29 mouse cellular contexts compared by ENCODE assay signal in the genomic region with DNA sequence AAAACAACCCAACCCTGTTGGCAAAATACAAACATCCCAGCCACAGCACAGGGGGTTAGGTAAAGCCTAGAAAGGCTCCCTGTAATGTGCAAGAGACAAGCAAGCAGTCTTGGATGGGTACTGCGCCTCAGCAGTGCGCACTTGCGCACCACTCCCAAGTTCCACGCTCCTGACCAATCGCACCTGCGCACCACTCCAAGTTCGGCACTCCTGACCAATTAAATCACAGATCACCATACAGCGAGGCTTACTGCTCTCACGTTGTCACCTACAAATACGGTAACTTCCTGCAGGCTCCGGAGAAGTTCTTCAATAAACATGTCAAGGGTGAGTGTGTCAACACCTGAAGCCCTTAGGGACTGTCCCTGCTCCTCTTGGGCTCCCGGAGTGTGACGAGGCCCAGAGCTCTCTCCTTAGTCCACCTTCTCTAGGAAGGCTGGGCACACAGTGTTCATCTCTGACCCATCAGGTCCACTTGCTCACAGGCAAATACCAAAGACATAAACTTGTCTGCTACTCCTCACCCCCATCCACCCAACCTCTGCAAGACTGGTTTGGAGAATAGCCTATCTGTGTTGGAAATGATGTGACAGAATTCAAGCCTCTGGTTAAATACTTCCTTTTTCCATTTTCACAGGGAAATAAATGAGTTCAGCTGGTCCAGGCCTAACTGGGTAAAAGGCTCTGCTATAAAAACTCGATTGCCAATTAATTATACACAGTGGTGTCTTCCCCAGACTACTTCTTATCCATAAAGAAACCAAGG. TPM values are rescaled to one million over a fixed set of nuclear protein-coding genes. Genes with fewer than 3 reads are reported as not detected.
A peak's percentile ranks its signal among the peaks of the same experiment; 100 is the strongest.
DNase-seq lines count a peak whose midpoint lies in the region; ATAC-seq and TF ChIP-seq lines count a peak whose summit lies in the region.
"Had no signal": no experiment of that assay in that cellular context is flagged by ENCODE, and none has a peak within 500 bp of the region (broad histone marks: within the 10 kb centered on the region; RNA-seq: fewer than 3 reads in every experiment).

No protein-coding gene starts in this region.

- DNase-seq in heart, adult 2 months, result no peak
- DNase-seq in heart, postnatal 36 days, result no peak
- DNase-seq in liver, postnatal 0 days, result no peak
- DNase-seq in R1 (ENCODE audit: low read depth, low spot score), result peak; percentile 58
- DNase-seq in forebrain, embryonic 11.5 days (ENCODE audit: low spot score), result no peak
- DNase-seq: B cell, adult 2 months; forebrain, postnatal 0 days; gastrocnemius, postnatal 10 days; kidney, adult 18-20 months; kidney, postnatal 36 days; lung, embryonic 14.5 days; lung, postnatal 14 days; right cerebral cortex, adult 18-20 months; spleen, adult 18-20 months; thymus, postnatal 14 days had no signal

- WGBS in heart, adult 2 months, result 72% methylated on average over 14 of the region's 14 CpGs
- WGBS in liver, embryonic 15.5 days (ENCODE audit: insufficient replicate concordance), result 83% methylated on average over 14 of the region's 14 CpGs
- WGBS in liver, postnatal 0 days (ENCODE audit: insufficient replicate concordance), result 86% methylated on average over 14 of the region's 14 CpGs
- 90% methylated on average over 14 of the region's 14 CpGs for WGBS in forebrain, embryonic 11.5 days

- no peak overlapping the region for H3K4me2 ChIP-seq in liver, embryonic 15.5 days
- no peak overlapping the region for H3K4me2 ChIP-seq in liver, postnatal 0 days (ENCODE audit: low read depth, low read length)
- no peak overlapping the region for H3K4me2 ChIP-seq in forebrain, embryonic 11.5 days (ENCODE audit: low read depth, low read length, severe bottlenecking)
- H3K4me2 ChIP-seq: embryonic facial prominence, embryonic 13.5 days; forebrain, embryonic 12.5 days; hindbrain, embryonic 15.5 days; kidney, embryonic 15.5 days; limb, embryonic 12.5 days; lung, embryonic 14.5 days; midbrain, embryonic 11.5 days; neural tube, embryonic 12.5 days had no signal

- no peaks in the 10 kb centered on the region for H3K9me3 ChIP-seq in liver, embryonic 15.5 days (replicated peaks)
- no peaks in the 10 kb centered on the region for H3K9me3 ChIP-seq in liver, postnatal 0 days (ENCODE audit: low read length)
- H3K9me3 ChIP-seq in forebrain, embryonic 11.5 days (ENCODE audit: control insufficient read depth, low read length), result no peaks in the 10 kb centered on the region
- H3K9me3 ChIP-seq: embryonic facial prominence, embryonic 13.5 days; forebrain, embryonic 12.5 days; hindbrain, embryonic 10.5 days; hindbrain, embryonic 15.5 days; kidney, embryonic 15.5 days; limb, embryonic 12.5 days; neural tube, embryonic 12.5 days had no signal

- H3K36me3 ChIP-seq in heart, adult 2 months (ENCODE audit: control insufficient read depth, insufficient read depth, low read length), result peaks cover 3% of the 10 kb centered on the region; the same call in 1 of the 2 replicates
- peaks cover 67% of the 10 kb centered on the region for H3K36me3 ChIP-seq in liver, embryonic 15.5 days (replicated peaks)
- peaks cover 9% of the 10 kb centered on the region; the same call in 1 of the 2 replicates for H3K36me3 ChIP-seq in liver, postnatal 0 days (replicated peaks; ENCODE audit: insufficient read depth, low read length)
- H3K36me3 ChIP-seq in forebrain, embryonic 11.5 days (ENCODE audit: control insufficient read depth, insufficient read depth, low read length), result no peaks in the 10 kb centered on the region
- H3K36me3 ChIP-seq: hindbrain, embryonic 15.5 days; kidney, embryonic 15.5 days had no signal

- H3K27me3 ChIP-seq in heart, adult 2 months (ENCODE audit: control insufficient read depth, insufficient read depth, low read length), result no peaks in the 10 kb centered on the region
- no peaks in the 10 kb centered on the region for H3K27me3 ChIP-seq in liver, embryonic 15.5 days
- no peaks in the 10 kb centered on the region for H3K27me3 ChIP-seq in liver, postnatal 0 days (ENCODE audit: insufficient read depth, low read length)
- H3K27me3 ChIP-seq in forebrain, embryonic 11.5 days (ENCODE audit: control insufficient read depth, insufficient read depth, low read length), result no peaks in the 10 kb centered on the region
- H3K27me3 ChIP-seq: embryonic facial prominence, embryonic 13.5 days; forebrain, embryonic 12.5 days; hindbrain, embryonic 15.5 days; kidney, embryonic 15.5 days; limb, embryonic 12.5 days; neural tube, embryonic 12.5 days; Patski had no signal

- peak overlapping the region; percentile 47 for H3K27ac ChIP-seq in heart, adult 2 months
- 0 out of 2 replicates have a peak overlapping the region, but pooled peaks have one; percentile 8 for H3K27ac ChIP-seq in liver, embryonic 15.5 days (replicated peaks)
- H3K27ac ChIP-seq in liver, postnatal 0 days (ENCODE audit: low read depth), result no peak overlapping the region
- no peak overlapping the region for H3K27ac ChIP-seq in forebrain, embryonic 11.5 days (ENCODE audit: low read depth, low read length)
- H3K27ac ChIP-seq: embryonic facial prominence, embryonic 13.5 days; forebrain, embryonic 12.5 days; hindbrain, embryonic 10.5 days; hindbrain, embryonic 15.5 days; kidney, embryonic 15.5 days; layer of hippocampus, adult 2 months; left cerebral cortex, adult 2 months; limb, embryonic 12.5 days; neural tube, embryonic 12.5 days had no signal

- peaks cover 24% of the 10 kb centered on the region for H3K4me1 ChIP-seq in heart, adult 2 months (ENCODE audit: control insufficient read depth, insufficient read depth, low read length)
- peaks cover 100% of the 10 kb centered on the region for H3K4me1 ChIP-seq in liver, embryonic 15.5 days (replicated peaks)
- peaks cover 48% of the 10 kb centered on the region for H3K4me1 ChIP-seq in liver, postnatal 0 days (ENCODE audit: insufficient read depth)
- 0 out of 2 replicates have a peak, but pooled peaks cover 1% of the 10 kb centered on the region for H3K4me1 ChIP-seq in forebrain, embryonic 11.5 days (replicated peaks; ENCODE audit: control insufficient read depth, insufficient read depth, low read length)

- intact Hi-C loops in heart, adult 2 months (cut with DNase I), result no loop called here
- intact Hi-C loops in heart, postnatal 36 days (cut with DNase I), result no loop called here

- TF ChIP-seq POLR2A in heart, adult 2 months (IDR thresholded peaks at IDR 0.05; ENCODE audit: insufficient read depth, low read depth, low read length), result no peak

- TF ChIP-seq CTCF in heart, adult 2 months (IDR thresholded peaks at IDR 0.05), result no peak
- TF ChIP-seq CTCF in liver, postnatal 0 days (IDR thresholded peaks at IDR 0.05; ENCODE audit: low read depth), result no peak

- TF ChIP-seq EP300 in heart, adult 2 months (IDR thresholded peaks at IDR 0.05; ENCODE audit: insufficient read depth, low read depth, low read length), result no peak
- TF ChIP-seq EP300 in liver, postnatal 0 days (IDR thresholded peaks at IDR 0.05; ENCODE audit: low read depth), result no peak

- H3K4me3 ChIP-seq in heart, adult 2 months, result no peak overlapping the region
- H3K4me3 ChIP-seq in liver, embryonic 15.5 days (replicated peaks), result no peak overlapping the region
- no peak overlapping the region for H3K4me3 ChIP-seq in liver, postnatal 0 days (ENCODE audit: low read depth, low read length)
- no peak overlapping the region for H3K4me3 ChIP-seq in forebrain, embryonic 11.5 days (ENCODE audit: low read depth, low read length)
- H3K4me3 ChIP-seq: embryonic facial prominence, embryonic 13.5 days; forebrain, embryonic 12.5 days; hindbrain, embryonic 10.5 days; hindbrain, embryonic 15.5 days; kidney, embryonic 15.5 days; layer of hippocampus, adult 2 months; left cerebral cortex, adult 2 months; limb, embryonic 12.5 days; myocyte; neural tube, embryonic 12.5 days had no signal

- H3K9ac ChIP-seq in heart, adult 2 months (ENCODE audit: low read depth, low read length), result no peak overlapping the region
- no peak overlapping the region for H3K9ac ChIP-seq in liver, embryonic 15.5 days
- H3K9ac ChIP-seq in liver, postnatal 0 days (replicated peaks), result no peak overlapping the region
- no peak overlapping the region for H3K9ac ChIP-seq in forebrain, embryonic 11.5 days (ENCODE audit: low read length)
- H3K9ac ChIP-seq: embryonic facial prominence, embryonic 13.5 days; forebrain, embryonic 12.5 days; forebrain, postnatal 0 days; hindbrain, embryonic 15.5 days; kidney, embryonic 15.5 days; limb, embryonic 12.5 days; lung, embryonic 14.5 days; neural tube, embryonic 12.5 days had no signal

- peaks cover 4% of the 10 kb centered on the region; the same call in 1 of the 2 replicates for H3K79me2 ChIP-seq in heart, adult 2 months (replicated peaks; ENCODE audit: control insufficient read depth, insufficient read depth, low read length)

- no peak for ATAC-seq in liver, embryonic 15.5 days (ENCODE audit: insufficient read depth)
- ATAC-seq in liver, postnatal 0 days, result no peak
- no peak for ATAC-seq in forebrain, embryonic 11.5 days (replicated peaks; ENCODE audit: low FRiP score)
- ATAC-seq in erythroid progenitor cell, adult 5-6 weeks (replicated peaks; ENCODE audit: low FRiP score, poor library complexity, severe bottlenecking), result no peak
- ATAC-seq: forebrain, postnatal 0 days; Patski had no signal

RNA-seq across cellular contexts. Expression of a gene that starts 27.2 kb away (rescaled TPM):
- 100 to 1,000 TPM; 114 to 127 TPM for total RNA-seq in heart, adult 2 months (2021)
- 52.1 and 69.0 TPM in 2 replicates for polyA plus RNA-seq in heart, adult 2 months (2012; rRNA removed)
- 100 to 1,000 TPM; 119 to 136 TPM for total RNA-seq in heart, postnatal 36 days (2021)
- polyA plus RNA-seq in liver, embryonic 15.5 days (2015; fragmentation: Nextera tagmentation; extraction: Ambion mirVana), result 8.7 and 11.5 TPM in 2 replicates
- polyA plus RNA-seq in liver, postnatal 0 days (2015; fragmentation: Nextera tagmentation; extraction: Ambion mirVana), result 4.0 and 4.5 TPM in 2 replicates
- 15.7 and 18.0 TPM in 2 replicates for polyA plus RNA-seq in forebrain, embryonic 11.5 days (2014; fragmentation: Nextera tagmentation; extraction: Ambion mirVana)
- 168 and 179 TPM in 2 replicates for total RNA-seq in erythroid progenitor cell, adult 5-6 weeks (2015; ENCODE audit: low replicate concordance)
- total RNA-seq in erythroid progenitor cell, adult 5-6 weeks (2017; ENCODE audit: low replicate concordance), result 159 and 259 TPM in 2 replicates

Comparison
In these comparisons a context has a peak if more than half of its experiments do, and no peak if none do; other contexts are left out.
1. H3K27ac ChIP-seq: peak in heart, adult 2 months (single experiment) and liver, embryonic 15.5 days (single experiment); none in liver, postnatal 0 days (single experiment) and forebrain, embryonic 11.5 days (single experiment).